Mouse (Mus musculus) hematopoietic stem cell, adult 5-6 weeks (primary cell): ENCODE results near the gene Abcb6. TPM values are rescaled to one million over a fixed set of nuclear protein-coding genes. Genes with fewer than 3 reads are reported as not detected.
A peak's percentile ranks its signal among the peaks of the same experiment; 100 is the strongest.

ENCODE experiments used
- ATAC-seq, 2 experiments: fragments of 125-278 bp in 1 of 2; replicated peaks in 1 of 2; 2 replicates each; pipeline ENCODE4 v1.8.0; 2016 to 2017; ENCODE audit warnings: inconsistent platforms in 2 of 2, mild to moderate bottlenecking in 2 of 2, moderate number of reproducible peaks in 2 of 2, low read depth in 1 of 2, moderate TSS enrichment in 1 of 2; ENCODE audit not compliant: low FRiP score in 2 of 2, poor library complexity in 2 of 2, severe bottlenecking in 2 of 2, insufficient read depth in 1 of 2, low TSS enrichment in 1 of 2
- total RNA-seq: library from RNA; stranded (forward); fragments of 172-1452, 232-1000 nt; gene quantifications from 2 replicates; pipeline ENCODE4 v1.2.3, GENCODE M21; 2017

Gene Abcb6
- total RNA-seq, 1 experiment from 2014 or later, result 6.2 TPM

DNA sequence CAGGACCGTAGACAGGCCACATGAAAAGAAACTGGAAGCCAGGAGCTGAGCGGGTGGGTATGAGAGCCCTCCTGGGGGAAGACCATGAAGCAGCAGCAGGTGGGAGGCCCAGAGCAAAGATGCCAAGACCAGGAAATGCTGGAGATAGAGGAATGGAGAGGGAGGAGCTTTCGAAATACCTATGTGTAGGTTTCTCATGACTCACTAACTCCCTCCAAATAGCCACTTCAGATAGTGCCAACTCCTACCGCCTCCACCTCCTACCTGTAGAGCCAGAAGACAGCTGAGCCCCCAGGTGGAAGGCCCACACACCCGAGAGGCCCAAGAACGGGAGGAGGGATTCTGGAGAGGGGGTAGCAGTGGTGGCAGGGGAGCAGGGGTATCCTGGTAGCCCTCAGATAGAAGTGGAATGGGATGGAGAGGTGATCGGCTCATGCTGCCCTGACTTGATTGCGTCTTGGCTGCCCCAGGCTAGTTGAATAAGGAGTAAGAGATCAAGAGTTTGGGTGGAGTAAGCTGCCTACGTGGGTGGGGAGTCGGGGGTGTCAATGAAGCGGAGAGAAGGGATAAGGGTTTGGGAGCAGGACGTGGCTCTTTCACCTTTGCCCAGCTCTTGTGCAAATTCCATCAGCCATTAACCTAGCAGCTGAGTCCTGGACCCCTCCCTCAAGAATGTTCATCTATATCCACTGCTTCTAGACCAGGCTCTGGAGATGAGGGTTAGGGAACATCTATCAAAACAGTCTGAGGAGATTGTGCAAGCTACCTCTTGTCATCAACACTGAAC lies 46.6 kb downstream of the Abcb6 start, which contains the start of gene Slc23a3:
Gene Slc23a3 (minus strand): TSS at position 470 of the 787 bp plus-strand sequence.
- no peak for ATAC-seq

DNA sequence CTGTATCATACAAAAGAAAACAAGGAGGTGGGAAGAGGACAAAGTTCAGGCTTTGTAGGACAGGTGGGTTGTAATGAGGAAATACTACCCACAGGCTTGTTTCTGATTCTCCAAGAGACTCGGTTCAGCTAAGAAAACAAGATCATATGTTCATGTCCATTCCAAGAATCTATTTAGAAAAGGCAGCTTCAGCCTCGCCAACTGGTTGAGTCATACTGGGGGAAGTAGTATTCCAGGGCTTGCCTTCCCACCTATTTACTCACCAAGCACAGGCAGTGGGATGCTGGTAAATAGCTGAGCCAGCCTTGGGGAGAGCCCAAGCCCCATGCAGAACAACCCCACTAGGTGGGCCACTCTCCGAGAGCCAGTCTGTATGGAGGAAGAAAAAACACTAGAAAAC lies 51.6 kb downstream of the Abcb6 start:
- no peak for ATAC-seq

DNA sequence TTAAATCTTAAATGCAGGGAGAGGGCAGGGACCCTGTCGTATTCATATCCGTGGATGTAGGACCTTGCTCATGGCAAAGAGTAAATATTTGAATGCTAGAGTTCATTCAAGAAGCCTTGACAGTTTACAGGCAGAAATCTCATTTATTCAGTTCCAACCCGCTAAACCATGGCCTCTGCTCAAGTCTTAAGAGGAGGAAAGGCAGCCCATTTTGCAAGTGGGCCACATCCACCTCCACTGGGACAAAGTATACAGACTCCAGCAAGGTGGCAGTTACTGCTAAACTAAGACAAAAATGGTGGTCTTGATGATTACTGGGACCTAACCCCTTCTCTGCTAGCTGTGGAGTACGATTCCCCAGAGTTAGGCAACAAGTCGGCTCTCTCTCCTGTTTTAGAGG lies 54.8 kb downstream of the Abcb6 start:
- ATAC-seq, result peak in 1 of 2 experiments; percentile 0; a peak in 1 of 4 replicates

DNA sequence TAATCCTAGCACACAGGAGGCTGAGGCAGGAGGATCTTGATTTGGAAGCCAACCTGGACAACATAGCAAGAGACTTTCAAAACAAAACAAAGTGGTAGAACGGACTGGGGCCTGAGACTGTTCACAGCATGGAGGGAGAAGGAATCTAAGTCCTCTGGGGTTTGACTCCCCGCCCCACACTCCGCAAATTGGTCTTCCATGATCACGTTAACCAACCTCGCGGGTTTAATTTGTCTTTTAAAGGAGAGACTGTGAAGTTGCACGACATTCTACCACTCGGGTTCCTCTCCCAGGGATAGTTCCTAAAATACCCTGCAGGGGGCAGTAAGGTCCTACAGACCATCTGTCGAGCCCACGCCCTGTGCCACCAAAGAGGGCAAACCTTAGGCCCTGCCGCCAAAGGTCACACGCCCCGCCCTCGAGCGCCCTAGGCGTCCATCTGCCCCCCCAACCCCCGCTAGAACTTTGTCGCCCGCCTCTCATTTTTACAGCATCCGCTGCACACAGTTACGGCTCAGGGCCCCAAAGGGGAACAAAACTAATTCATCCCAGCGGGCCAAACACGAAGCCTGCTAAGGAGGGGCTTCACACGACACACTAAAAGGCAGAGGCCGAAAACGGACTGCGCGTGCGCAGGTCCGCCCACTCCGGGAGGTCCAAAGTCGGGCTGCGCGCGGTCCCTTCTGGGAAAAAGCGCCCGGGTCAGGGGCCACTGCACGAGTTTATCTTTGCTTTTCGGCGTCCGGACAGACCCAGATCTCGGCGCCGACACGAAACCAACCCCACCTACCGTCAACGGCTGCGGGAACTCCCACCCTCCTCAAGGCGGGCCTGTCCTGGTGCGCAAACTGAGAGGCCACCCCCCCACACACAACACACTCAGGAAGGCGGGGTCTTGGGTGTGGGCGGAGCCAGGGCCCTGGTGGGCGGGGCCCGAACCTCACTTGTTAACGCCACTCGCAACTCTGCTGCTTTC lies 55.6 kb downstream of the Abcb6 start, which contains the start of gene Nhej1:
Gene Nhej1 (minus strand): TSS at position 855 of the 976 bp plus-strand sequence.
- ATAC-seq, result peak; percentile 92

DNA sequence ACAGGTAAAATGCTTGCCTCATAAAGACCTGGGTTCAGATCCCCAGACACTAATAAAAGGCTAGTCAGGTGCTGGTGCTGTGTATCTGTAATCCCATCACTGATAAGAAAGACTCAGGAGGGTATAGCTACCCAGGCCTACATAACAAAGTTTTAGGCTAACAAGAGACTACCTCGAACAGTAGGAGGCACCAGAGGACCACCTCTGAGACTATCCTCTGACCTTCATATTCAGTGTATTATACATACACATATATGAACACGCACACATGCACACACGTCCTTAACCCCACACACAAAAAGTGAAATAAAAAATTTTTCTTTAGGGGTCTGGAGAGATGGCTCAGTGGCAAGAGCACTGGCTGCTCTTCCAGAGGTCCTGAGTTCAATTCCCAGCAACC lies 58.0 kb downstream of the Abcb6 start:
- no peak for ATAC-seq

Other genes with a start within 250 kb of the Abcb6 start
- gene Cfap65, start 244.8 kb downstream of the Abcb6 start, total RNA-seq, result not detected in 2 replicates
- not detected in 2 replicates for gene Ihh, start 228.7 kb downstream of the Abcb6 start, total RNA-seq
- 6.5 and 11.6 TPM in 2 replicates for gene Nhej1, start 55.2 kb downstream of the Abcb6 start, total RNA-seq
- gene Slc23a3, start 46.5 kb downstream of the Abcb6 start, total RNA-seq, result not detected in 2 replicates
- 37.5 and 44.3 TPM in 2 replicates for gene Cnppd1, start 37.7 kb downstream of the Abcb6 start, total RNA-seq
- gene Retreg2, start 37.6 kb downstream of the Abcb6 start, total RNA-seq, result 43.2 and 60.9 TPM in 2 replicates
- 38.0 and 43.7 TPM in 2 replicates for gene Zfand2b, start 11.7 kb downstream of the Abcb6 start, total RNA-seq
- gene Ankzf1, start 11.8 kb upstream of the Abcb6 start, total RNA-seq, result 33.5 and 34.6 TPM in 2 replicates
- 7.5 and 11.1 TPM in 2 replicates for gene Atg9a, start 11.8 kb upstream of the Abcb6 start, total RNA-seq
- 13.3 and 23.6 TPM in 2 replicates for gene Glb1l, start 30.4 kb upstream of the Abcb6 start, total RNA-seq
- gene Stk16, start 30.4 kb upstream of the Abcb6 start, total RNA-seq, result 79.1 and 86.0 TPM in 2 replicates
- gene Tuba4a, start 39.5 kb upstream of the Abcb6 start, total RNA-seq, result 133 and 166 TPM in 2 replicates
- gene A630095N17Rik, start 51.7 kb upstream of the Abcb6 start, total RNA-seq, result 2.6 TPM in 1 of 2 replicates, not detected in the other
- 12.5 and 15.4 TPM in 2 replicates for gene Dnajb2, start 56.0 kb upstream of the Abcb6 start, total RNA-seq
- not detected in 2 replicates for gene Ptprn, start 84.1 kb upstream of the Abcb6 start, total RNA-seq
- not detected in 2 replicates for gene Resp18, start 98.0 kb upstream of the Abcb6 start, total RNA-seq
- 39.8 and 43.1 TPM in 2 replicates for gene Dnpep, start 137.6 kb upstream of the Abcb6 start, total RNA-seq
- not detected in 2 replicates for gene Des, start 179.9 kb upstream of the Abcb6 start, total RNA-seq
- gene Speg, start 194.9 kb upstream of the Abcb6 start, total RNA-seq, result 2.4 and 3.9 TPM in 2 replicates